ENCODE assay signal across 8 mouse cellular contexts in genomic region chr7:102245775-102246174, GRCm38 (mm10). TPM values are rescaled to one million over a fixed set of nuclear protein-coding genes. Genes with fewer than 3 reads are reported as not detected.
A peak's percentile ranks its signal among the peaks of the same experiment; 100 is the strongest.
DNase-seq lines count a peak whose midpoint lies in the region; ATAC-seq lines count a peak whose summit lies in the region.

No protein-coding gene starts in this region.

- no peaks in the 10 kb centered on the region for H3K27me3 ChIP-seq in intestine, embryonic 14.5 days (replicated peaks; ENCODE audit: control insufficient read depth, insufficient read depth, low read length)
- H3K27me3 ChIP-seq in lung, embryonic 15.5 days: no peaks in the 10 kb centered on the region

- no peak for ATAC-seq in intestine, embryonic 14.5 days (replicated peaks; ENCODE audit: low FRiP score, low TSS enrichment, low read depth)
- ATAC-seq in lung, embryonic 15.5 days (ENCODE audit: borderline replicate concordance, extremely low read depth, low FRiP score, low TSS enrichment): no peak
- ATAC-seq in megakaryocyte progenitor cell, adult 5-6 weeks (replicated peaks; ENCODE audit: poor library complexity): no peak

- 0 out of 2 replicates have a peak overlapping the region, but pooled peaks have one; percentile 15 for H3K9ac ChIP-seq in intestine, embryonic 14.5 days (ENCODE audit: low read length)
- no peak overlapping the region for H3K9ac ChIP-seq in lung, embryonic 15.5 days

- peak overlapping the region; percentile 3; the same call in 1 of the 2 replicates for H3K27ac ChIP-seq in intestine, embryonic 14.5 days (ENCODE audit: low read depth)
- H3K27ac ChIP-seq in lung, embryonic 15.5 days: peak overlapping the region; percentile 75

- no peaks in the 10 kb centered on the region for H3K9me3 ChIP-seq in intestine, embryonic 14.5 days (ENCODE audit: control insufficient read depth, low read length)
- H3K9me3 ChIP-seq in lung, embryonic 15.5 days: no peaks in the 10 kb centered on the region

- peaks cover 55% of the 10 kb centered on the region for H3K4me1 ChIP-seq in intestine, embryonic 14.5 days (replicated peaks; ENCODE audit: control insufficient read depth, insufficient read depth, low read length)
- H3K4me1 ChIP-seq in lung, embryonic 15.5 days: peaks cover 57% of the 10 kb centered on the region

- peak; percentile 40 for DNase-seq in gastrocnemius, adult 18-20 months (ENCODE audit: low spot score)
- no peak for DNase-seq in gastrocnemius, adult 8-10 months (ENCODE audit: low spot score in 2 of 2)
- DNase-seq in urinary bladder, postnatal 14 days (ENCODE audit: low spot score): peak; percentile 32
- no peak for DNase-seq in urinary bladder, adult 18-20 months (ENCODE audit: low spot score in 2 of 2)
- DNase-seq in intestine, embryonic 14.5 days (ENCODE audit: low spot score): no peak
- no peak for DNase-seq in urinary bladder, adult 2 months (ENCODE audit: low spot score)

- H3K36me3 ChIP-seq in intestine, embryonic 14.5 days (ENCODE audit: control insufficient read depth, insufficient read depth, low read length): peaks cover 11% of the 10 kb centered on the region
- peaks cover 10% of the 10 kb centered on the region; the same call in 1 of the 2 replicates for H3K36me3 ChIP-seq in lung, embryonic 15.5 days

- H3K4me2 ChIP-seq in intestine, embryonic 14.5 days (ENCODE audit: low read length): 0 out of 2 replicates have a peak overlapping the region, but pooled peaks have one; percentile 6
- H3K4me2 ChIP-seq in lung, embryonic 15.5 days: peak overlapping the region; percentile 86

- no peak overlapping the region for H3K4me3 ChIP-seq in intestine, embryonic 14.5 days (ENCODE audit: low read depth, low read length)
- H3K4me3 ChIP-seq in lung, embryonic 15.5 days: 0 out of 2 replicates have a peak overlapping the region, but pooled peaks have one; percentile 1

- WGBS in intestine, embryonic 14.5 days: 21% methylated on average over 1 of the region's 1 CpGs
- WGBS in lung, embryonic 15.5 days: 23% methylated on average over 1 of the region's 1 CpGs

RNA-seq across cellular contexts. Expression of gene Rhog, which starts 10.1 kb away (rescaled TPM):
- total RNA-seq in gastrocnemius, adult 18-20 months (2021): 10 to 100 TPM; 13.8 to 17.4 TPM
- 10 to 100 TPM in 3 of 4 experiments, 1 to 10 TPM in 1; 8.9 to 14.8 (median 11.5) TPM for total RNA-seq in gastrocnemius, adult 8-10 months (2022)
- 63.7 and 65.0 TPM in 2 replicates for polyA plus RNA-seq in intestine, embryonic 14.5 days (2014; fragmentation: Nextera tagmentation; extraction: Ambion mirVana)
- 72.8 and 74.5 TPM in 2 replicates for polyA plus RNA-seq in lung, embryonic 15.5 days (2015; fragmentation: Nextera tagmentation; extraction: Ambion mirVana)
- 208 and 213 TPM in 2 replicates for total RNA-seq in megakaryocyte progenitor cell, adult 5-6 weeks (2015)
- 44.7 and 47.3 TPM in 2 replicates for total RNA-seq in megakaryocyte progenitor cell, adult 5-6 weeks (2017)
- polyA plus RNA-seq in urinary bladder, adult 2 months (2012; rRNA removed): 47.2 and 67.2 TPM in 2 replicates

RNA-seq across cellular contexts. Expression of gene Stim1, which starts 21.8 kb away (rescaled TPM):
- total RNA-seq in gastrocnemius, adult 18-20 months (2021): 100 to 1,000 TPM; 169 to 172 TPM
- 100 to 1,000 TPM; 159 to 172 (median 166) TPM for total RNA-seq in gastrocnemius, adult 8-10 months (2022)
- polyA plus RNA-seq in intestine, embryonic 14.5 days (2014; fragmentation: Nextera tagmentation; extraction: Ambion mirVana): 22.4 and 23.6 TPM in 2 replicates
- 16.7 and 20.1 TPM in 2 replicates for polyA plus RNA-seq in lung, embryonic 15.5 days (2015; fragmentation: Nextera tagmentation; extraction: Ambion mirVana)
- total RNA-seq in megakaryocyte progenitor cell, adult 5-6 weeks (2015): 22.4 and 23.5 TPM in 2 replicates
- total RNA-seq in megakaryocyte progenitor cell, adult 5-6 weeks (2017): 33.5 and 36.4 TPM in 2 replicates
- 89.4 and 107 TPM in 2 replicates for polyA plus RNA-seq in urinary bladder, adult 2 months (2012; rRNA removed)

RNA-seq across cellular contexts. Expression of gene Pgap2, which starts 35.8 kb away (rescaled TPM):
- total RNA-seq in gastrocnemius, adult 18-20 months (2021): 10 to 100 TPM; 25.0 to 26.6 TPM
- total RNA-seq in gastrocnemius, adult 8-10 months (2022): 10 to 100 TPM; 22.9 to 25.7 (median 25.0) TPM
- polyA plus RNA-seq in intestine, embryonic 14.5 days (2014; fragmentation: Nextera tagmentation; extraction: Ambion mirVana): 88.9 and 92.6 TPM in 2 replicates
- polyA plus RNA-seq in lung, embryonic 15.5 days (2015; fragmentation: Nextera tagmentation; extraction: Ambion mirVana): 81.0 and 91.8 TPM in 2 replicates
- total RNA-seq in megakaryocyte progenitor cell, adult 5-6 weeks (2015): 71.9 and 80.7 TPM in 2 replicates
- total RNA-seq in megakaryocyte progenitor cell, adult 5-6 weeks (2017): 30.6 and 32.9 TPM in 2 replicates
- 58.9 and 64.7 TPM in 2 replicates for polyA plus RNA-seq in urinary bladder, adult 2 months (2012; rRNA removed)

RNA-seq across cellular contexts. Expression of gene Nup98, which starts 35.8 kb away (rescaled TPM):
- 10 to 100 TPM; 24.0 to 29.8 TPM for total RNA-seq in gastrocnemius, adult 18-20 months (2021)
- total RNA-seq in gastrocnemius, adult 8-10 months (2022): 10 to 100 TPM; 22.1 to 29.8 (median 24.3) TPM
- 46.6 and 52.1 TPM in 2 replicates for polyA plus RNA-seq in intestine, embryonic 14.5 days (2014; fragmentation: Nextera tagmentation; extraction: Ambion mirVana)
- 33.8 and 35.3 TPM in 2 replicates for polyA plus RNA-seq in lung, embryonic 15.5 days (2015; fragmentation: Nextera tagmentation; extraction: Ambion mirVana)
- 75.3 TPM in 2 replicates for total RNA-seq in megakaryocyte progenitor cell, adult 5-6 weeks (2015)
- 41.3 and 46.1 TPM in 2 replicates for total RNA-seq in megakaryocyte progenitor cell, adult 5-6 weeks (2017)
- 17.6 and 20.9 TPM in 2 replicates for polyA plus RNA-seq in urinary bladder, adult 2 months (2012; rRNA removed)

Comparison
In these comparisons a context has a peak if more than half of its experiments do, and no peak if none do; other contexts are left out.
1. DNase-seq: peak in gastrocnemius, adult 18-20 months (single experiment) and urinary bladder, postnatal 14 days (single experiment); none in gastrocnemius, adult 8-10 months (0 of 2), urinary bladder, adult 18-20 months (0 of 2), intestine, embryonic 14.5 days (single experiment) and urinary bladder, adult 2 months (single experiment).
2. RNA of gene Stim1, which starts 21.8 kb away (total RNA-seq): 169 to 172 TPM in gastrocnemius, adult 18-20 months and 159 to 172 TPM in gastrocnemius, adult 8-10 months; 22.4 to 36.4 TPM in megakaryocyte progenitor cell, adult 5-6 weeks; every median in the first group is over 4 times any median in the second.